Mouse (Mus musculus) adrenal gland, postnatal 36 days (tissue): ENCODE data around the gene Epha8. TPM values are rescaled to one million over a fixed set of nuclear protein-coding genes. Genes with fewer than 3 reads are reported as not detected.

Experiments used
- DNase-seq, 2 experiments: peaks; one replicate each; pipeline ENCODE4 v3.0.0; 2021; ENCODE audit warnings: mixed read lengths in 1 of 2
- total RNA-seq, 2 experiments: library from RNA; stranded (reverse); gene quantifications; 2 replicates each; pipeline ENCODE4 v1.2.3; 2021

Gene Epha8
- total RNA-seq, 2 experiments from 2014 or later = 0.10 to 0.23 TPM

DNA sequence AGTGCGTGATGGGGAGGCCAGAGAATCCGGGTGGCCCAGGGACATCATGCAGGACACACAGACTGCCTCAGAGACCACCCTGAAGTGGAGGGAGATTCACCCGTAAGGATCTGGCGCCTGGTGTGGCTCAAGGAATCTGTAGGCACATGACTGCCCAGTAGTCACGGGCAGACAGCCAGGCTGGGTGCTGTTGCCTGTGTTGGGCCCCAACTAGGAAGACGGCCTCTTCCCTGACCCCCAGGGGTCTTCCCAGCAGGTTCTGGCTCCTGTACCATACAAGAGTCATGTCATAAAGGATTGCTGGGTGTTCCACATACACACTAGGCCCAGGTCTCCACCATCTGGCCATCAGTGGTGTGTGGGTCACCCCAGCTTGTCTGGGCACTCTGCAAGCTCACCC, 2.1 kb downstream of the Epha8 start:
- no peak for DNase-seq

DNA sequence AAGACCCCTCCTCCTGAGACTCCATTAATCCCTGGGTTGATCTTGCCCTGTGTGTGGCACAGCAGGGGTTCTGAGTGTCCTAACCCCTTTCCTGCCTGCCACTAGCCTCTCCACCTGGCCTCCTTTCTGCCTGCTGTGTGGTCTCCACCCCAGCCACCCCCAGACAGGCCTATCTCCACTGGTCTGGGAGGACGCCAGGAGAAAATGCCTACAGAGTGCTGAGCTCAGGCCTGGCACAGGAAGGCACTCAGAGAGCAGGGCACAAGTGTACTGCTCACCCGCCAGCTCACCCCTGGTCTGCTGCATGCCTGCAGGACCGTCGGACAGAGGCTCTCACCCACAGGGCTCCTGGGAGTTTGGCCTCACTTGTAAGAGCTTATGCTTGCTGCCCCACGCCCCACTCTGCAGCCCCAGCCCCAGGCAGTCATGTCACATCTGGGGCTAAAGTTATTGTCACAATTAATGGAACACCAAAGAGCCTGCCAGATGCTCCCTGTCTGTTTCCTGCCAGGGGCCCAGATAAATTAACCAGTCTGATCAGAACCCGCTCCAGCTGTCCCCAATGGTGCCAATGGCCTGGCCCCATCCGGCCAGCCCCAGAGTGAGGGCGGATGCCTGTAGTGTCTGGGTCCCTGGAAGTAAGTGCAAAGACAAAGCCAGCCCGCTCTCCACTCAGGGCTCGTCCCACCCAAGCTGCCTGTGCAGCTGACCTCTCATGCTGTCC, 7.2 kb downstream of the Epha8 start:
- DNase-seq = no peak

DNA sequence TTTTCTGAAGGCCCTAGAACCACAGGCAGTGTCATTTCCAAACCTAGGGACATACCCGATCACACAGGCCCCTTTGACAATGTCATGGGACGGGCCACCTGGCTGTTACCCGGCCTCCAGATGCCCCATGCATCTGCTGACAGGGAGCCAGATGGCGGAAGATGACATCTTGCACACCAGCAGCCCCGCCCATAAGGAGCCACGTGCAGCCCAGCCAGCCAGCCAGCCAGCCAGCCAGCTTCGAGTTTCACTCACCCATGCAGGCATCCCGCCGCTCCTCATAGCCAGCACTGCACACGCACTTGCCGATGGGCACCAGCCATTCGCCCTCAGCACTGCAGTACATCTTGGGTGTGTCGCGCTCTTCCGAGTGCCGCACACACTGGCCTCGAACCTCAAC, 11.2 kb downstream of the Epha8 start:
- DNase-seq = no peak

DNA sequence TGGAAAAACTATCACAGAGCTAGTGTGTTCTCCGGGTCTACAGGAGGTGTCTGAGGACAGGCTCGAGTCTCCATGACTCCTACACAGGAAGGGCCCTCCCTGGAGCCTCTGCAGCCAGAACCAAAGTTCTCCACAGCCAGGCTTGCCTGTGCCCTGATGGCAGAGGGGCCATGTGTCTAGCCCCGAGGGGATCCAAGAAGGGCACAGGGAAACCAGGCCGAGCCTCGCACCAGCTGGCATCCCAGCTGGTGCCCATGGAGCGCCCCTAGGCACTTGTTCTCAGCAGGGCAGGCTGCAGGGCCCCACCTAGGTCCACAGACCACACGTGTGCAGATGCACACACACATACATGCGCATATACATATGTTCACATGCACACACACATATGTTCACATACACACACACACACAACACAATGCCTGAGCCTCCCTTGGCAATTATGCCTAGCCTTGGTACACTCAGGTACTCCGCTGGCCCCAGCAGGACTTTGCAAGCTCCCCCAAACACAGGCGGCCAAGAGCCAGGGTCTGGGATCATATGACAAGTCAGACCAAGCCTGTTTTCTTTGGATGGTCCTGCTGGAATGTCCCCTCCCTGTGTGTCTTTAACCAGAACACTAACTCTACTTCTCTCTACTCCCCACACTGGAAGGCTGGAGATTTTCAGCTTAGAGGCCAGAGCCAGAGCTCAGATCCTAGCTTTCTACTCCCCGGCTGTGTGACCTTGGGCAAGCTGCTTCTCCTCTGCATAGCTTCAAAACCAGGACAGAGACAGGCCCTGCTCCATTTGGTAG, 11.9 kb downstream of the Epha8 start:
- DNase-seq = no peak

DNA sequence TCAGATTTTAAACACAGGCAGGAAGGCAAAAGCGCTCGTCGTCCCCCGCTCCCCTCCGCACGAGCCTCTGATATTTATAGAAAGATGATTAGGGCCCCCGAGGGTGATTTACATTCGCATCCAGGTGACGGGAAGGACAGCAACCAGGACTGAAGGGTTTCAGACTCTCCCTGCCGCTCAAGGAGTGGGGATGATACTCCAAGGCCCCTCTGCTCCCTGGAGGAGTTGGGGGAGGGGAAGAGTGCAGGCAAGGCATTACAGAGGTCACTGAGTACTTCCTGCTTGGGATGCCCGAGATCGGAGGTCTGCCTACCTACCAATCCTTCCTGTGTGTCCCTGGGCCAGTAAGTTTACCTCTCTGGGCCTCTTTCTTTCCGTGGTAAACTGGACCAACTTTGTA, 13.4 kb downstream of the Epha8 start:
- no peak for DNase-seq

DNA sequence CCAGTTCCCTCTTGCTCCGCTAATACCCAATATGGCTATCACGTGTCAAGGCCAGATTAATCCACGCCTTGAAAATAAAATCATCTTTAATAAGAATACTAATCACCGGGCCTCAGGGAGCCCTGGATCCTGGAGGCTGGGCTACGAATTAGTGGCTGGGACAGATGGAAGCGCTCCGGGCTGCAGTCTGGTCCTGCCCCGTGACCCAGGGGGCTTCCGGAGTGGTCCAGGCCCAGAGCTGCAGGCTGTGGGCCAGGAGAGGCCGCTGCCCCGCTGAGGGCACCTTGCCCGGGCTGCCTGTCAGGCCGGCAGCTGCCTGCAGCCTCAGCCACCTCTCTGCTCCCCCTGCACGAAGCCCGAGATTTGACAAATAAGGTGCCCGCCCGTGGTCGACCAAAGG, 13.9 kb downstream of the Epha8 start:
- DNase-seq = peak in 1 of 2 experiments; percentile 35

DNA sequence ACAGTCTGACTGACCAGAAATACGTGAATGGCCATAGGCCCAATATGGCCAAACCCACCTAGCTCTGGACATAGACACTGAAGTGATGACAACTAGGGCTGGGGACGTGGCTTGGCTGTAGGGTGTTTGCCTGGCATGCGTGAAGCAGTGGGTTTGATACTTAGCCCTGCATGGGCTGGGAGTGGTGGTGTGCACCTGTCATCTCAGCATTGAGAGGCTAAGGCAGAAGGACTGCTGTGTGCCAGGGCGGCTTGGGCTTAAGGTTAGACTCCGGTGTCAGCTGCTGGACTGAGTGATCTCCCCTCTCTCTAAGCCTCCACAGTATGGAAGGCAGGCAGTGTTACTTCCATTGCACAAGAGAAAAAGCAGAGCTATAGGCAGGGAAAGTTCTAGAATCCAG, 18.7 kb downstream of the Epha8 start:
- no peak for DNase-seq

DNA sequence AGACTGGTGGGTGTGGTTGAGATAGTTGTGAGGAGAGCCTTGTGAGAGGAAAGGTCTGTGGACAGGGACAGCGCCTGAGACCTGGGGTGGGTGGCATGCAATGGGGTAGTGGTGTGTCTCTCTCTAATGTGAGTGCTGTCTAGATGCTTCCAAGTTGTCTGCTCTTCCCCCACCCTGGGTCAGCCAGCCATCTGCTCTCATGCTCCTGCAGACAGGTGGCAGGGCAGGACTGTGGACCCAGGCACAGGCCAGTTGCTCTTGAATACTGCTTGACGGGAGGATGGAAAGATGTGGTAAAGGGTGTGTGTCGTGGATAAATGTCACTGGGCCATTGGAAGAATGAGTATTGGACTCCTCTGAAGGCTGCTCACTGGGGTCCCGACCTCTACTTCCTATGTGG, 19.3 kb downstream of the Epha8 start:
- DNase-seq = no peak

DNA sequence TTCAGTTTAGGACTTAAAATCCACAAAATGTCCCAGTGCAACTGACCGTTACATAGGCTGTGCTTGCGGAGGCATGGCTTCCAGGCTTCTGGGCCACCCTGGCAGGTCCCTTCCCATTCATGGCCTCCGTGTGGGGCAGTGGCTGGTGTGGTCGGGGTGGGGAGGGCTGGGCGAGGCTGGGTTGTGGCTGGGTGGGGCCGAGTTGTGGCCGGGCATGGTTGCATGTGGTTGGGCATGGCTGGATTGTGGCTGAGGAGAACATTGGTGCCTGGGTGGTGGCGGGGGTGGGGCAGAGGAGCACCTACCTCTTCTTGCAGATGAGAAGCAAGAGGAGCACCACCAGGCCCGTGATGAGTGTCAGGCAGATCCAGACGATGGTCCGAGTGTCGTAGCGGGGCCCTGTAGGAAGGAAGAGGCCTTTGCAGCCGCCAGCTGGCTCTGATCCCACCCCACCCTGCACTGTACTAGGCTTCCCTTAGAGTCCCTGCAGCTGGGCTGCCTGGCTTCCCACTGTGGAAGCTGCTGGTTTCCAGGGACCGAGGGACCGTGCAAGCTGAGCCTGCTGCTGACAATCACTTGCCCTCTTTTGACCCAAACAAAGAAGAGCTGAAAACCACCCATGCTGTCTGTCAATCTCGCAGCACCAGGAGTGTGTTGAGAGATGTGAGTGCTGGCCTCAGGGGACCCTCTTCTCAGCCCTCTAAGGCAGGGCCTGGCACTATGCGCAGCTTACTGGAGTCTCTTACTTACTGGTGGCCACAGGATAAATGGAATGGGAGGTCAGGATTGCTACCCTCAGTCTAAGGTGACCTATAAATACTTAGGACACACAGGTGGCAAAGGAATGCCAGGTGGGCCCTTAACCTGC, 21.6 kb downstream of the Epha8 start:
- DNase-seq = no peak

DNA sequence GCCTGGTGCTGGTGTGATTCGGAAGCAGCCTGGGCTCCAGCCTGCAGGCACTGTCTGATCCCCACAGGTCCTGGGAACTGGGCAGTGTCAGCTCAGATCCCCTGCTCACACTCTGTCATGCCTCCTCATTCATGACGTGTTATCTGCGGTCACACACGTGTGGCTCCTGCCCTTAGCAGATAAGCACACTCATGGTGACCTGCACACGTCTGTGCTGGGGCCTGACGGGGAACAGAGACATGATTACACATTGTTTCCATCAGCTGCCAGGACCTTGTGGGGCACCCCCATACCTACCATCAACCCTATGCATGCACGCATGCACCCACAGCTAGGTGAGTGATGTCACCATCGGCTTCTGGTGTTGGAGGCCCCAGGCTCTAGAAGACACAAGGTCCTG, 26.1 kb downstream of the Epha8 start:
- no peak for DNase-seq

DNA sequence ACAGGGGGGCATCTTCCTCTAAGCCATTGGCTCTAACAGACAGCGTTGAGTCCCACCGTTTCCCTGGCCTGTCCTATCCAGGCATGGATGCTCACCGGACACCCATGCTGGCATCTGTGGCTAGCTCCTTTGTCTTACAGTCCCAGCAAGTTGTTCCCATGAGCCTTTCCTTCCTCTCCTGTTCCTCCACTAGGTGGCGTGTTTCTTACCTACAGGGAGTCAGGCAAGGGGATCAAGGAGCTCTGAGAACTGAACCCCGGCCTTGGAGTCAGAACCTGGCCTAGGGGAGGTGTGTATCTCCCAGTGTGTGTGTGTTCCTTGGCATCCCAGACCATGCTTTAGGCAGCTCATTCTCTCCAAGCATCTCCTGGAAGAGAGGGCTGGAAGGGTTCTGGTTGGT, 27.7 kb downstream of the Epha8 start:
- peak; percentile 17 to 53 for DNase-seq

DNA sequence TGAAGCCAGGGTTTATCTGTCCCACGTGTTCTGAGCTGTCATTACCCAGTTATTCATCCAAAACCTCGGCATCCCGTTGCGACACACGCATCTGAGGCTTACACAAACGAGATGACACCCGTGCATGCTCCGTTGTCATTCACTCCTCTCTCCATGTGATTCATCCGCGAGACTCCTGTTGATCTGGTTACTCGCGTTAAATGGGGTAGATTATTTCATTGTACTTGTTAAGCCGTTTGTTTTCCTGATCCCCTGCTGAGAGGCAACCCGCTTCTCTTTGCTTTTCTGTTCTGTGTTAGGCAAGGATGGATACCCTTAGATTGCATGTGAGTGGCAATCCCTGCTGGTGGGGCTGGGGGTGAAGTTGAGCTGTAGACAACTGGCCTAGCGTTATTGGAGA, 30.8 kb downstream of the Epha8 start:
- no peak for DNase-seq

DNA sequence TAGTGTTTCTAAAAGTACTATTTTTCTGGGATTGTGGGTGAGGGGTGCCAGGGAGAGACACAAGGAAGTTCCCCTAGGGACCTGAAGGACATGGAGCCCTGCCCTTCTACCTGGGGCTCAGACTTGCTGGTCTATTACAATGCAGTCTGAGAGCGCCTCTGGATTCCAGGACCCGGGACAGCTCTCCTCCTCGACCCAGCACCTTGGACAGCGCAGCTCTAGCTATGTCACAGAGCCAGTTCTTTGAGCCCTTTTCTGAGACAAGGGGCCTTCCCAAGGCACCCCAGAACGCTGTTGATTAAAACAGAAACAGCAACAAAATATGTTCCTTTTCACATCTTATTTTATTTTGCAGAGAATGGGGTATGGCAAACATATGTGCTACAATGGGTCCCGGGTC, 32.1 kb downstream of the Epha8 start:
- DNase-seq = peak; percentile 81

DNA sequence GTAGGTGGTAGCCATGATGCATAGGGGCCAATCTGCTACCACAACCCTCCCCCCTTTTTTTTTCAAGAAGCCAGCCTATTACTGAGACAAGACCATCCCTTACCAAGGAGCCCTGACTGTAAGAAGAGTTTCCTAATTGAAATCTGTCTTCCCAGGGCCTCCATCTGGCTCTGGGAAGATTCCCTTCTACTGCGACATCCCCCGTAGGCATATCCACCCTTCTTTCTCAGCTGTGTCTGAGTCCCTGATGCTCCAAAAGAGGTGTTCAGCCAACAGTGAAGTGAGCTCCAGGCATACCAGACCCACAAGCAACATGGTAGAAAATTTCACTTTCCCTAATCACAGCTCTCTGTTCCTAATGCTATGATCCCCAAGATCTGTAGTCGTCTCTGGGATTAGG, 37.1 kb downstream of the Epha8 start:
- no peak for DNase-seq

DNA sequence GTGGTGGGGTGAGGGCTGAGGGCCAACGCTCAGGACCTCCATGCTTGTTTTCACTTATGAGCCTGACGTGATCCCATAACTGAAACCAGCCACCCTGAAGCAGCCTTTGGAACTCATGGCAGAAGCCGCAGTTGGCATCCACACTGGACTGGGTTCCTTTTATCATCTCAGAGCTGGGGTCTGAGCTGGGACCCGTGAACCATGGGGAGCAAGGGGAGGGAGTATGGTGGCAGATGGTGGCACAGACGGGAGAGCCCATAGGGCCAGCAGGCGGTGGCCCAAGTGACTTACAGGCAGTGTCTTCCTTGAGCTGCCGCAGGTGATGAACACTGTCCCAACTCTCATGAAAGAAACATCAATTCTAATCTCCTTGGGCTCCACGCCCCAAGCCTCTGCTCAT, 37.8 kb downstream of the Epha8 start:
- DNase-seq = no peak

DNA sequence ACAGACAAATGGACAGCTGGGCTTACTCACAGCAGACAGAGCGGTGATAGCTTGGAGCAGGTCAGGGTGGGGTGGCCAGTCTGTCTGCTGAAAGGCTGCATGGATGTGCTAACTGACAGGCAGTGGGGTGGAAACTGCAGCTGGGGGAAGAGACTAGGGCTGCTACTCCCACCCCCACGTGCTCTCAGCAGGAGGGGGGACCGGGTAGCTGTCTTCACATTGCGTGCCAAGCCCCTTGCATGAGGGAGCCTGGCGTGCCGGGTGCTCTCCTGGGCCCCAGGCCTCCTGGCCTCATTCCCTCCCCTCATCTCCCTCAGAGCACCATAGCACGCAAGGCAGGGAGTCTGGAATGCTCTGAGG, 39.5 kb downstream of the Epha8 start:
- no peak for DNase-seq

DNA sequence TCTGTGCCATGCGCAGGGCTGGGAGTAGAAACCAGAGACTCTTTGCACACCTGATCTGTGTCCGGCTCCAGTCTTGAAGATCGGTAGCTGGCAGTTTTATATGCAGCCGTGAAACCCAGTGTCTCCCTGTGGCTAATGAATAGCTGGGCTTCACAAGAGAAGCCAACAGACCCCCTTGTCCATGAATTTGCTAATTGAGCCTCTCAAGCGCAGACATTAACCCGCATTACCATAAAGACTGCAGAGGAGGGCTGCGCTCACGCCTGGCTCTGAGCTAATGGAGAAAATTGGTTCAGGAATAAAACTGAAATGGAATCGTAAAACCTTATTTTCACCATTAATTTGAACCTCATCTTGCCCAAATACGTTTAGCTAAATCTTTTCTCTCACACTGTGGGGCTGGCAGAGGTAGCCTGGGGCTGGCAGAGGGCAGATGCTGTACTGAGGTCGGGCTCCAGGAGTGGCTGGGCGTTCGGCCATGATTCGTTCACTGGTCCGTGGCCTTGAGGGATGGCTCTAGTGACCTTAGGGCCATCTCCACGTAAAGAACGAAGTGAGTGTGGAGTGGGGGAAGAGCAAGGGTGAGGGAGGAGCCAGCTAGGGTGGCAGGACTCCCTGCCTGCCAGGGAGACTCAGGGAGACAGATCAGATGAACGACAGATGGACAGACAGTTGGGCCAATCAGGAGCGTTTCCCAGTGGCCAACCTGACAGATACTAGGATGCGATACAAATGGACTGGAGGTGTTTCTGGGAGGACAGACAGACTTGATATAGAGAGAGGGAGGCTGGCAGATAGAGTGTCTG, 40.1 kb downstream of the Epha8 start:
- no peak for DNase-seq

DNA sequence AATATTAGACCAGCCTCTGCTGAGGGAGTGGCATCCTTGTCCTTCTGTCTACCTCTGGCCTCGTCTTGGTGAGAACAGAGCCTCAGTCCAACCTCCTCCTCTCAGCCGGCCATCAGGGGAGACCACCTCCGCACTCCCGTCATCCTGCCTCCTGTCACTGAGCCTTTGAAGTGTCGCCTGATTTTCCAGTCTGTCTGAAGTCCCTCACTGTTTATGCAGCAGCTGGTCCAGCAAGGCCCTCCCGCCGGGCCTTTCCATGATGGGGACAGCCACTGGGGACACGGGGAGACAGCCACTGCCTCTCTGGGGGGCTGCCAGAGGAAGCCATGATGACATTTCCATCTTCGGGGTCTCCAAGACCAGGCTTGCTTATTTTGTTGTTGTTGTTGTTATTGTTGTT, 43.8 kb downstream of the Epha8 start:
- DNase-seq = no peak

DNA sequence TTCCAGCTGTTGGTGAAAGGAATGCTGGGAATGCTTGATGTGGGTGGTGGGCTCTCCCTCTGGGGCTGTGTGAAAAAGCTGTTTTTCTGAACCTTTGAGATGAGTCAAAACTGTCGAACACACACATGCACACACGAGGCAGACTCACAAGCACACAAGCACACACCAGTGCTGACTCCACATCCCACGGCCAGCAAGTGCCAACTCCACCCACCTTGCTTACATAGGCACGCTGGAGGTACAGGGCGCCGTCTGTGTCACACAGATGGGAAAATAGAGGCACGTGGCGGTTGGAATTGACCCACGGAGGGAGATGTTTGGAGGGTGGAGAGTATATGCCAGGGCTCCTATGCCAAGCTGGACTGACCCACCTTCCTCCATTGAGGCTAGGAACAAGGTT, 44.8 kb downstream of the Epha8 start:
- no peak for DNase-seq

DNA sequence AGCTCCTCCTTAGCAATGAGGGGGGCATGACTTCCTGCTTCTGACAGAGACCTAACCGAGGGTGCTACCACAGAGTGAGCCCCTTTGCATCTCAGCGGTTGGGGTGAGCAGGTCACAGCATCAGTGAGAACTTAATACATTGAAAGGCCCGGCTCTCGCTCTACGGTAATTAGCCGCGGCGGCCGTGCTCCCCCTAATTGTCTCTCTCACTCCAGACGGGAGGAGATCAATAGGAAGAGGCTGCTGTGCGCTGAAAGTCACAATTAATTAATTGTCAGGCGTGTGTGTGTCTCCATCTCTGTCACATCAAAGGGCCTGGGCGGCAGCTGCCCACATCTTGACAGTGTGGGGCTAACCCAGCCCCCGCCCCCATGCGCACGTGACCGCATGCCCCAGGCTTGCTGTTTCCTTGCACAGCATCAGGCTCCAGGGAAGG, 45.4 kb downstream of the Epha8 start:
- DNase-seq = no peak

DNA sequence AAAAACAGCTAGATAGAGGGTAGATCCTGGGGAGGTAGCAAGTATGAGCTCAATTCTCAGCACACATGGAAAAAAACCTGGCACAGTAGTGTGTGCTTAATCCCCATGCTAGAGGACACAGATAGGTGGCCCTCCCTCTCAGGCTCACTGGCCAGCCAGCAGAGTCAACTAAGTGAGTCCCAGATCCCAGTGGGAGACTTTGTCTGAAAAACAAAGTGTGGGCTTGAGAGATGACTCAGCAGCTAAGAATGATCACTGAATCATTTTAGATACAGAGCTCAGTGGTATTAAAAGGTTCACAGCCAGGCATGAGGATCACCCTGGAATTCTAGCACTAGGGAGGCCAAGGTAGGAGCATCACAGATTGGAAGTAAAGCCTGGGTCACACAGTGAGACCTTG, 48.8 kb downstream of the Epha8 start:
- DNase-seq = no peak

DNA sequence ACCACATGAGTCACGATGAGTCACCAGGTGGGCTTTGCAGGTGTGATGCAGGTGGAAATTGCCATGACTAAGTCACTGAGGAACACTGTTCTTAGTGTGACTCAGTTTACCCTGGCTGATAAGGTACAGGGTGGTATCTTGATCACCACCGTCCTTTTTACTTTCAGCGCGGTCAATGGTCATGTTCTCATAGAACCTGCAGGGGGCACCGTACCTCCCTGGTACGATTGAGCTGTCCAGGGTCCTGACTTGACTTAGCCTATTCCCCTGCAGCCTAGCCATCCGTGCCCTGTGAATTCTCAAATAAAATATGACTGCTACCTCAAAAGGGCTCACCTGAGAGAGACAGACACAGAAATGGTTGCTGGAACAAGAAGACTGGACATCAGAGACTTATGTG, 49.6 kb downstream of the Epha8 start:
- DNase-seq = peak; percentile 55 to 76
